Mouse (Mus musculus) embryonic facial prominence, embryonic 12.5 days (tissue): ENCODE results near the gene Ckap4. TPM values are rescaled to one million over a fixed set of nuclear protein-coding genes. Genes with fewer than 3 reads are reported as not detected.
"Not testable (repeated sequence)": the region's sequence is repeated elsewhere in the genome, so short reads cannot be mapped to it uniquely, and the experiment has no call there.

ENCODE experiments used
- ATAC-seq: fragments of 200-750 bp; cut with Nextera tagmentation; 2 replicates; pipeline ENCODE4 v1.8.0; 2017; ENCODE audit not compliant: insufficient number of reproducible peaks, insufficient read depth, low FRiP score, low TSS enrichment
- H3K27ac ChIP-seq: fragments of 300-500 bp; sonication (generic); 2 replicates; pipeline ENCODE4 v1.5.1; 2016; ENCODE audit warnings: mild to moderate bottlenecking
- H3K27me3 ChIP-seq: fragments of 300-500 bp; sonication (generic); 2 replicates; pipeline ENCODE4 v1.6.1; 2016; ENCODE audit warnings: mild to moderate bottlenecking, moderate library complexity
- H3K36me3 ChIP-seq: fragments of 300-500 bp; sonication (generic); 2 replicates; pipeline ENCODE4 v1.6.1; 2016; ENCODE audit warnings: mild to moderate bottlenecking
- H3K4me1 ChIP-seq: fragments of 300-500 bp; sonication (generic); 2 replicates; pipeline ENCODE4 v1.6.1; 2016
- H3K4me2 ChIP-seq: fragments of 300-500 bp; sonication (generic); replicated peaks from 2 replicates; pipeline ENCODE4 v1.6.1; 2016; ENCODE audit warnings: mild to moderate bottlenecking, moderate library complexity
- H3K4me3 ChIP-seq: fragments of 300-500 bp; sonication (generic); 2 replicates; pipeline ENCODE4 v1.5.1; 2016; ENCODE audit warnings: mild to moderate bottlenecking
- H3K9ac ChIP-seq: fragments of 300-500 bp; sonication (generic); 2 replicates; pipeline ENCODE4 v1.6.1; 2016; ENCODE audit warnings: mild to moderate bottlenecking, moderate library complexity
- H3K9me3 ChIP-seq: fragments of 300-500 bp; sonication (generic); 2 replicates; pipeline ENCODE4 v1.6.1; 2016; ENCODE audit warnings: mild to moderate bottlenecking, moderate library complexity
- WGBS: fragments of 180-500 bp; shearing (Covaris S2); methylation state at CpG from one replicate; pipeline ENCODE4 v1.1.7; 2016; 5-methylcytosine and 5-hydroxymethylcytosine counted together
- polyA plus RNA-seq: library from polyadenylated mRNA; unstranded; fragments of >200 nt; fragmentation: Nextera tagmentation; extraction: Ambion mirVana; gene quantifications from 2 replicates; pipeline ENCODE4 v1.2.1, GENCODE M21; 2016

Gene Ckap4
- polyA plus RNA-seq, 1 experiment from 2014 or later = 117 TPM

GRCm38 (mm10) chr10:84490115-84490514, 43.7 kb downstream of the Ckap4 start:
- Histone ChIP-seq H3K9ac (no peak overlapping the region), H3K4me1 (0 out of 2 replicates have a peak, but pooled peaks cover 3% of the 10 kb centered on the region), H3K27me3 (no peaks in the 10 kb centered on the region), H3K9me3 (no peaks in the 10 kb centered on the region), H3K4me2 (no peak overlapping the region), H3K27ac (no peak overlapping the region), H3K4me3 (no peak overlapping the region), H3K36me3 (no peaks in the 10 kb centered on the region)
- WGBS = 89% methylated on average over 5 of the region's 5 CpGs
- no peak for ATAC-seq

DNA sequence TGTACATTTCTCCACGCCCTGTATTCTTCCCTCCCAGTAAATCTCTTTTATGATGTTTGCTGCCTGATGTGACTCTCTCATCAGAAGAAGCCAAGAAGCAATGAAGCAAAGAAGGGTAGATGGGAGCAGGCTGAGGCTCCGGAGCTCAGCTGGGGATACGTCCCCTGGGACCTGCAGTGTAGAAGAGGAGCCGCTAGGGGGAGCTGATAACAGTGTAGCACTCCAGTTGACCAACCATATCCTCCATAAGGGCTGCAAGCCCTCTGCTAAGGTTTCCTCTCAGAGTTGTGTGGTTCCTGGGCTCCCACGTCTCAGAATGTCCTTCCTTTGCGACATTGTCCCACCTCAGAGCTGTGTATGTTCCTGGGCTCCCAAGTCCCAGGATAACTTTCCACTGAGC, 45.5 kb downstream of the Ckap4 start:
- Histone ChIP-seq H3K27me3 (no peaks in the 10 kb centered on the region), H3K9ac (no peak overlapping the region), H3K4me3 (no peak overlapping the region), H3K4me1 (0 out of 2 replicates have a peak, but pooled peaks cover 3% of the 10 kb centered on the region), H3K9me3 (no peaks in the 10 kb centered on the region), H3K36me3 (no peaks in the 10 kb centered on the region), H3K27ac (no peak overlapping the region), H3K4me2 (no peak overlapping the region)
- ATAC-seq = no peak
- WGBS = 36% methylated on average over 6 of the region's 6 CpGs

DNA sequence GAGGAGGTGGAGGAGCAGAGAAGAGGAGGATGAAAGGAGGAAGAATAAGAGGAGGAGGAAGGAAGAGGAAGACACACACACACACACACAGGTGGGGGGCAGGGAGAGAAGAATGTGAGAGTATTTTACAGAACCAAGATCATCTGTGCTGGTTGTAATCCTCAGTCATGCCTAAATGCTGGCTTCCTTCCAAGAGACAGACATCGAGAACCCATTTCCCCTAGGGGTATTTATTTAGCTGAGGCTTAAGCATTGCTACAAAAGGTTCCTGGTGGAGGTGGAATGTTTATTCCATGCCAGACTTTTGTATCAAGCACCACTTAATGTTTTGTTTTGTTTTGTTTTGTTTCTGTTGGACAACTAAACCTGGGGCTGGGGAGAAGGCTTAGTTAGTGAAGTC, 49.2 kb downstream of the Ckap4 start:
- no peak for ATAC-seq
- Histone ChIP-seq H3K4me2 (no peak overlapping the region), H3K36me3 (no peaks in the 10 kb centered on the region), H3K27ac (no peak overlapping the region), H3K4me1 (peaks cover 11% of the 10 kb centered on the region; the same call in 1 of the 2 replicates), H3K4me3 (no peak overlapping the region), H3K9me3 (no peaks in the 10 kb centered on the region), H3K9ac (no peak overlapping the region), H3K27me3 (no peaks in the 10 kb centered on the region)
- 39% methylated on average over 1 of the region's 1 CpGs for WGBS

DNA sequence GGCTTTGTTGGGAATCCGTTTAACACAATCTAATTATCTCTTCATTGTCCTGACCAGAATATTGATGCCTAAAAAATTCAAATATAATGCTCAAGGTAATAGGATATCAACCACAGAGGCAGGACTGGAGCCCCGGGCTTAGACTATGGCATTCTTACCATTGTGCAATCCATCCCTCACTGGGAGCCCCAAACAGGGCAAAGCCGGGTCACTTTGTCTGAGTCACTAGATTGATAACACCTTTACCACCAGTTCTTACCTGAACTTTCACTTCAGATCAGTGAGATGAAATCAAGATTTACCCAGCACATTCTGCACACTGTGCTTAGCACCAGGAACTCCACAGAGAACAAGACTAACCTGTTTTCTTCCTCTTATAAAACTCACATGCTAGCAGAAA, 50.3 kb downstream of the Ckap4 start:
- H3K9ac ChIP-seq = no peak overlapping the region
- peaks cover 11% of the 10 kb centered on the region; the same call in 1 of the 2 replicates for H3K4me1 ChIP-seq
- H3K9me3 ChIP-seq = no peaks in the 10 kb centered on the region
- H3K27ac ChIP-seq = no peak overlapping the region
- no peak for ATAC-seq
- no peak overlapping the region for H3K4me2 ChIP-seq
- no peak overlapping the region for H3K4me3 ChIP-seq
- no peaks in the 10 kb centered on the region for H3K27me3 ChIP-seq
- no peaks in the 10 kb centered on the region for H3K36me3 ChIP-seq
- 74% methylated on average over 3 of the region's 3 CpGs for WGBS

DNA sequence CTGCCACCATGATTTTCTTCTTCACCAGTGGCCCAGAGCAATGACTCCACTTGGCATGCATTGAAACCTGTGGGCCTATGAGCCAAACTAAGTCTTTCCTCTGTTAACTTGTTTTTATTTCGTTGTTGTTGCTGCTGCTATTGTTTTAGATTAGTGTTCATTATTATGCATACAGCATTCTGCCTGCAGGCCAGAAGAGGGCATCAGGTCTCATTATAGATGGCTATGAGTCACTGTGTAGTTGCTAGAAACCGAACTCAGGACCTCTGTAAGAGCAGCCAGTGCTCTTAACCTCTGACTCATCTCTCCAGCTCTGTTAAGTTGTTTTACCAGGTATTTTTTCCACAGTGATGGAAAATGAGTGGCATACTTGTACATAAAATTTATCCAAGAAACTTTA, 50.8 kb downstream of the Ckap4 start:
- Histone ChIP-seq H3K9me3 (no peaks in the 10 kb centered on the region), H3K4me2 (no peak overlapping the region), H3K9ac (no peak overlapping the region), H3K4me3 (no peak overlapping the region), H3K27ac (no peak overlapping the region), H3K27me3 (no peaks in the 10 kb centered on the region), H3K36me3 (no peaks in the 10 kb centered on the region), H3K4me1 (peaks cover 11% of the 10 kb centered on the region; the same call in 1 of the 2 replicates)
- ATAC-seq = no peak
- WGBS = 80% methylated on average over 2 of the region's 2 CpGs

DNA sequence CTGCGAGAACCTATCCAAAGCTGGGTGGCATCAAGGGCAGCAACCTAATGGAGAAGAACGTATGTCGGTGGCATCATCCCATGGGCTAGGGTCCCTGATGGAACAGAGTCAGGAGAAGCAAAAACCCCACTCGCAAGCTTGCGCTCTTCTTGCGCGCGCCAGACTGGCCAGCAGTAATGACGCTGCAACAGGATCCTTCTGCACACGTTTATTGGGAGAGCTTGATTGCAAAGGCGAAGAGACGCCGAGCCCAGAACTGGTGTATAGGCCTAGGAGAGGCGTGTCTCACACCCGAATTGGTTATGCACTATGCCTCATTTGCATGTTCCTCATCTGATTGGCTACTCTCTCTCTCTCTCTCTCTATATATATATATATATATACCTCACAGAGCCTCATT, 51.4 kb downstream of the Ckap4 start:
- H3K27me3 ChIP-seq, H3K4me3 ChIP-seq, H3K36me3 ChIP-seq, H3K9ac ChIP-seq, ATAC-seq, H3K4me2 ChIP-seq, H3K9me3 ChIP-seq, H3K27ac ChIP-seq: not testable (repeated sequence)
- 93% methylated on average over 15 of the region's 15 CpGs for WGBS
- peaks cover 17% of the 10 kb centered on the region for H3K4me1 ChIP-seq

GRCm38 (mm10) chr10:84481327-84481671, 52.6 kb downstream of the Ckap4 start:
- no peak overlapping the region for H3K4me3 ChIP-seq
- H3K9ac ChIP-seq = no peak overlapping the region
- no peaks in the 10 kb centered on the region for H3K9me3 ChIP-seq
- no peaks in the 10 kb centered on the region for H3K36me3 ChIP-seq
- no peak overlapping the region for H3K4me2 ChIP-seq
- no peaks in the 10 kb centered on the region for H3K27me3 ChIP-seq
- WGBS = 45% methylated on average over 5 of the region's 5 CpGs
- ATAC-seq = no peak
- H3K4me1 ChIP-seq = peaks cover 16% of the 10 kb centered on the region
- H3K27ac ChIP-seq = peak overlapping the region; percentile 69

DNA sequence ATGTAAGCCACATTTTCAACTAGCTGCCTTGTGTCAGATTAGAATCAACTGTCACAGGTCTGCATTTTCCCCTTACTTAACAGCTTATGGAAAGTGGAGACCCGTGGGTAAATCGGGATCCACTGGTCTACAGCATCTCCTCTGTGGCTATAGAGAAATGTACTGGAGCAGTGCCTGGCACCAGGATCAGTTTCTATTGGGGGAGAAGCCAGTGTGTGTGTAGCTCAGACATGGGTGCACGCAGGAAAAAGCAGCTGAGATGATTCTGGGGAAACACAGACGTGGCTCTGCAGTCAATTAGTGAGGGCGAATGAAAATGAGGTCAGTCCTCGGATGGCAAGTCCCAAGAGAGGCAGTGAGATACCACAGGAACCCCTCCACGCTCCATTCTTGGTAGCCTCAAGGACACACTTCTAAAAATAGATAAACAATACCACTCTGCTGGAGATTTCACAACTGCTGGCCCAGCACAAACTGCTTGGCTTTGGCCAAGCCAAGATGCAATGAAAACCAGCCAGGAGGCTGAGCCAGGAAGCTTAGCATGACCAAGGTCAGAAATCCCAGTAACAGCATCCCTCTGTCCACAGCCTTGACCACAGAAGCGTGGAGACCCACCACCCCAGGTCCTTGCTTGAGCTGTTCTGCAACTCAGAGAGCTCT, 53.1 kb downstream of the Ckap4 start:
- Histone ChIP-seq H3K9me3 (no peaks in the 10 kb centered on the region), H3K27ac (peak overlapping the region; percentile 69), H3K36me3 (no peaks in the 10 kb centered on the region), H3K4me2 (no peak overlapping the region), H3K4me1 (peaks cover 17% of the 10 kb centered on the region), H3K27me3 (no peaks in the 10 kb centered on the region), H3K4me3 (no peak overlapping the region), H3K9ac (no peak overlapping the region)
- no peak for ATAC-seq
- 39% methylated on average over 8 of the region's 8 CpGs for WGBS

DNA sequence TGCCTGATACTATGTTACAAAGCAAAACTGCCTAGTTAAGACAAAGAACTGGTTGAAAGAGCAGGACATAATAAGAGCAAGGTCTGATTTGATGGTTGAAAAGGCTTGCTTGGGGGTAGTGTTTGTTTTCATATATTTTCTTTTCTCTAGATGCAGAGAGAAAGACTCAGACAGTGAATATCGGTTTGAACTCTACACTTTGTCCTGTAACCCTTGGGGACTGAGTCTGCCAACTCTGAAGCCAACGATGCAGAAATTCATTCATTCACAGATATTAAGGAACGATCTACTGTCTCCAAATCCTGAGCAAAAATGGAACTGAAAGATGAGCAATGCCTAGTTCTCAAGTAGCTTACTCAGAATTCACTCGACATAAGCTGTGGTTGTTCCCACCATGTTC, 53.7 kb downstream of the Ckap4 start:
- Histone ChIP-seq H3K9me3 (no peaks in the 10 kb centered on the region), H3K4me3 (no peak overlapping the region), H3K36me3 (no peaks in the 10 kb centered on the region), H3K27me3 (no peaks in the 10 kb centered on the region), H3K9ac (no peak overlapping the region), H3K27ac (no peak overlapping the region), H3K4me1 (peaks cover 17% of the 10 kb centered on the region), H3K4me2 (no peak overlapping the region)
- WGBS = 78% methylated on average over 4 of the region's 4 CpGs
- no peak for ATAC-seq

DNA sequence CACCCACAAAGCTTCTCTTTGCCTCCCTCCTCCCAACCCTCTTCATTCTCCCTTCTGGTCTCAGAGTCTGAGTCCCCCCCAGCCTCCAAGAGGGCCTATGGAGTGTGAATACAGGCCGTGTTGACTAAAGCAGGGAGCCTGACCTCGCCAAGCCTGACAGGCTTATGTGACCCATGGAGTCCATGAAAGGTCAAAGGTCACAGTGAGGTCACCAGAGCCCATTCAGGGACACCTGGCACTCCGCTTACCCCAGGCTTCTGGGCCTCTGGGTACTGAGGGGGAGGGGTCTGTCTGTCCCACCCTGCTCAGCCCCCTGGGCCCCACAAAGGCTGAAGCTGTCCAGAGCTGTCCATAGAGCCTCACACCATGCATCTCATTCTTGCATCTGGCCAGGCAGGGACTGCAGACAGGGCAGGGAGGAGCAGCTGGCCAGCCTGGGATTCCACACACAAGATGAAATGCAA, 56.2 kb downstream of the Ckap4 start:
- no peaks in the 10 kb centered on the region for H3K36me3 ChIP-seq
- peaks cover 17% of the 10 kb centered on the region for H3K4me1 ChIP-seq
- no peak overlapping the region for H3K27ac ChIP-seq
- no peak overlapping the region for H3K4me3 ChIP-seq
- no peaks in the 10 kb centered on the region for H3K9me3 ChIP-seq
- 17% methylated on average over 3 of the region's 3 CpGs for WGBS
- H3K9ac ChIP-seq = no peak overlapping the region
- no peaks in the 10 kb centered on the region for H3K27me3 ChIP-seq
- no peak overlapping the region for H3K4me2 ChIP-seq
- peak; percentile 69 for ATAC-seq

- no peak for ATAC-seq
- Histone ChIP-seq H3K9me3 (no peaks in the 10 kb centered on the region), H3K4me1 (peaks cover 17% of the 10 kb centered on the region), H3K27ac (no peak overlapping the region), H3K9ac (no peak overlapping the region), H3K27me3 (no peaks in the 10 kb centered on the region), H3K36me3 (no peaks in the 10 kb centered on the region), H3K4me3 (no peak overlapping the region), H3K4me2 (no peak overlapping the region)
- 73% methylated on average over 4 of the region's 4 CpGs for WGBS
Measured at GRCm38 (mm10) chr10:84477045-84477612, 56.7 kb downstream of the Ckap4 start.
